Comparison of ENCODE assay signal across 20 mouse cellular contexts in genomic region chr11:117301716-117302115, GRCm38 (mm10).
DNase-seq lines count a peak whose midpoint lies in the region; ATAC-seq and TF ChIP-seq lines count a peak whose summit lies in the region.
"Had no signal": no experiment of that assay in that cellular context is flagged by ENCODE, and none has a peak within 500 bp of the region (broad histone marks: within the 10 kb centered on the region; RNA-seq: fewer than 3 reads in every experiment).

No protein-coding gene starts in this region.

- peaks cover 10% of the 10 kb centered on the region for H3K9me3 ChIP-seq in CH12.LX (replicated peaks; ENCODE audit: low read length)
- H3K9me3 ChIP-seq in limb, embryonic 13.5 days, result no peaks in the 10 kb centered on the region
- H3K9me3 ChIP-seq: forebrain, embryonic 13.5 days; neural tube, embryonic 12.5 days; stomach, embryonic 15.5 days had no signal

- H3K27me3 ChIP-seq in CH12.LX (replicated peaks), result no peaks in the 10 kb centered on the region
- H3K27me3 ChIP-seq in limb, embryonic 13.5 days, result no peaks in the 10 kb centered on the region
- H3K27me3 ChIP-seq: forebrain, embryonic 13.5 days; neural tube, embryonic 12.5 days; stomach, embryonic 15.5 days had no signal

- no peak for TF ChIP-seq EP300 in CH12.LX (IDR thresholded peaks at IDR 0.05; ENCODE audit: low read length)

- TF ChIP-seq CTCF in CH12.LX (conservative IDR thresholded peaks at IDR 0.05 in 1 of 2, IDR thresholded peaks at IDR 0.05 in 1 of 2; ENCODE audit: low read depth in 2 of 2, low read length in 2 of 2), result no peak

- H3K36me3 ChIP-seq in CH12.LX (replicated peaks in 1 of 2; ENCODE audit: control insufficient read depth in 1 of 2, insufficient read depth in 1 of 2, low read length in 1 of 2), result peaks cover 6 to 58% of the 10 kb centered on the region in 2 experiments
- peaks cover 45% of the 10 kb centered on the region for H3K36me3 ChIP-seq in limb, embryonic 13.5 days
- H3K36me3 ChIP-seq: neural tube, embryonic 12.5 days had no signal

- TF ChIP-seq RAD21 in CH12.LX (IDR thresholded peaks at IDR 0.05; ENCODE audit: low read depth, low read length), result no peak

- H3K4me3 ChIP-seq in CH12.LX (replicated peaks in 1 of 3; ENCODE audit: low read depth in 2 of 3, low read length in 2 of 3, poor library complexity in 1 of 3), result no peak overlapping the region
- no peak overlapping the region for H3K4me3 ChIP-seq in limb, embryonic 13.5 days
- H3K4me3 ChIP-seq: forebrain, embryonic 13.5 days; megakaryocyte, embryonic 14.5 days; neural tube, embryonic 12.5 days; stomach, embryonic 15.5 days had no signal

- H3K4me2 ChIP-seq in CH12.LX (ENCODE audit: insufficient read depth, low read depth, poor library complexity, severe bottlenecking), result no peak overlapping the region
- no peak overlapping the region; the same call in 1 of the 2 replicates for H3K4me2 ChIP-seq in limb, embryonic 13.5 days (replicated peaks)
- H3K4me2 ChIP-seq: forebrain, embryonic 13.5 days; neural tube, embryonic 12.5 days; stomach, embryonic 15.5 days had no signal

- H3K27ac ChIP-seq in CH12.LX (ENCODE audit: insufficient read depth, low read depth), result no peak overlapping the region
- H3K27ac ChIP-seq in limb, embryonic 13.5 days, result peak overlapping the region; percentile 72; the same call in 1 of the 2 replicates
- H3K27ac ChIP-seq: forebrain, embryonic 13.5 days; hindbrain, postnatal 0 days; neural tube, embryonic 12.5 days; stomach, embryonic 15.5 days had no signal

- TF ChIP-seq POLR2A in CH12.LX (IDR thresholded peaks at IDR 0.05; ENCODE audit: low read depth, low read length), result no peak

- no peak for DNase-seq in frontal cortex, postnatal 14 days (ENCODE audit: low spot score in 2 of 2)
- DNase-seq in right cerebral cortex, adult 18-20 months, result peak; percentile 44
- no peak for DNase-seq in right cerebral cortex, postnatal 36 days (ENCODE audit: low spot score in 2 of 2)
- DNase-seq in CH12.LX (ENCODE audit: extremely low read depth), result no peak
- DNase-seq in adrenal gland, postnatal 25 days, result no peak
- no peak for DNase-seq in adrenal gland, postnatal 14 days
- DNase-seq: cerebellum, adult 9-11 months; heart, postnatal 4 days; kidney, adult 9 months; liver; lung, adult 18-20 months; right cerebral cortex, postnatal 4 days had no signal

- 59% methylated on average over 6 of the region's 6 CpGs for WGBS in limb, embryonic 13.5 days

- peaks cover 31 to 70% of the 10 kb centered on the region in 2 experiments for H3K4me1 ChIP-seq in CH12.LX (ENCODE audit: control insufficient read depth in 1 of 2, insufficient read depth in 2 of 2)
- peaks cover 44% of the 10 kb centered on the region for H3K4me1 ChIP-seq in limb, embryonic 13.5 days

- H3K79me2 ChIP-seq in CH12.LX (replicated peaks; ENCODE audit: control insufficient read depth, extremely low read depth, insufficient read depth, poor library complexity, severe bottlenecking), result peaks cover 13% of the 10 kb centered on the region

- H3K9ac ChIP-seq in CH12.LX (ENCODE audit: insufficient read depth, low read depth), result no peak overlapping the region
- no peak overlapping the region for H3K9ac ChIP-seq in limb, embryonic 13.5 days
- H3K9ac ChIP-seq: forebrain, embryonic 13.5 days; neural tube, embryonic 12.5 days; stomach, embryonic 15.5 days had no signal

- peak; percentile 56; the same call in 1 of the 2 replicates for ATAC-seq in frontal cortex, adult (ENCODE audit: low TSS enrichment)
- ATAC-seq in limb, embryonic 13.5 days (ENCODE audit: low FRiP score, low read depth), result no peak
- ATAC-seq: forebrain, embryonic 13.5 days; hindbrain, postnatal 0 days; midbrain, embryonic 16.5 days had no signal

- in situ Hi-C loops in CH12.LX (cut with MboI; ENCODE audit: low pct_ligation_motif_present, low pct_unique_long_range_greater_than_20kb, low sequenced_read_pairs), result no loop called here

- dilution Hi-C loops in CH12.LX (cut with MboI; ENCODE audit: extremely low pct_ligation_motif_present, extremely low pct_unique_long_range_greater_than_20kb, low sequenced_read_pairs), result no loop called here

TF ChIP-seq in CH12.LX, 34 proteins besides CTCF, POLR2A, EP300 and RAD21:
- TF ChIP-seq TBP (conservative IDR thresholded peaks at IDR 0.05; ENCODE audit: low read depth, low read length), result no peak
- TF ChIP-seq ZNF384 (IDR thresholded peaks at IDR 0.05; ENCODE audit: low read depth, low read length), result peak; percentile 50; the same call in 1 of the 2 replicates
- no peak for TF ChIP-seq UBTF (IDR thresholded peaks at IDR 0.05; ENCODE audit: low read depth, low read length)
- TF ChIP-seq GABPA (IDR thresholded peaks at IDR 0.05; ENCODE audit: insufficient replicate concordance, low read depth, low read length), result no peak
- no peak for TF ChIP-seq MAFK (IDR thresholded peaks at IDR 0.05; ENCODE audit: insufficient replicate concordance, low read length)
